9 mouse cellular contexts compared by ENCODE assay signal in the genomic region with DNA sequence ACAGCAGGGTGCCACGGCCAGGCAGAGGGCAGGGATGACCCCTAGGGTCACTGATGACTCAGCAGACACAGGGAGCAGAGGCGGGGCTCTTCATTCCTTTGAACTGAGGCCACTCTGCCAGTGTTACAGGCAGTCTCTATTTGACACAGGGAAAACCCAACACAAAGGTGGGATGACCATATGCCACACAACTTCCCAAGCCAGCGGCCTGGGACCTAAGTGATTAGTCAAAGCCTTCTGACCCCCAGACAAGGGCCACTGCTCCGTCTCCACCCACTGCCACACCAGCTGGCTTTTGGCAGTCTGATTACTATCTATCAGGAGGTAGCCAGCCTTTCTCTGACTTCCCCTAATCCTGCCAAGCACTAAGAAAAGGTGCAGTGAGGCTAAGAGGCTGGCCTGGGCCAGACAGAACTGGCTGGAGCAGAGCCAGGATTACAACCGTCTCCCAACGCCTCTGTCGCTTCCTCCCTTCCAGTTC. TPM values are rescaled to one million over a fixed set of nuclear protein-coding genes. Genes with fewer than 3 reads are reported as not detected.
DNase-seq lines count a peak whose midpoint lies in the region; ATAC-seq and TF ChIP-seq lines count a peak whose summit lies in the region.
"Had no signal": no experiment of that assay in that cellular context is flagged by ENCODE, and none has a peak within 500 bp of the region (broad histone marks: within the 10 kb centered on the region; RNA-seq: fewer than 3 reads in every experiment).

No protein-coding gene starts in this region.

- 25% methylated on average over 7 of the region's 7 CpGs for WGBS in heart, embryonic 12.5 days

- H3K9me3 ChIP-seq in heart, embryonic 12.5 days (replicated peaks): 0 out of 2 replicates have a peak, but pooled peaks cover 4% of the 10 kb centered on the region
- H3K9me3 ChIP-seq: midbrain, embryonic 12.5 days had no signal

- in situ Hi-C loops in Patski (cut with MboI; ENCODE audit: low pct_unique_long_range_greater_than_20kb): no loop called here

- H3K36me3 ChIP-seq in heart, embryonic 12.5 days: peaks cover 65% of the 10 kb centered on the region

- H3K27me3 ChIP-seq in Patski: no peaks in the 10 kb centered on the region
- no peaks in the 10 kb centered on the region for H3K27me3 ChIP-seq in heart, embryonic 12.5 days (replicated peaks)
- H3K27me3 ChIP-seq: midbrain, embryonic 12.5 days had no signal

- peak overlapping the region; percentile 66; the same call in 1 of the 2 replicates for H3K27ac ChIP-seq in layer of hippocampus, adult 2 months
- peak overlapping the region; percentile 78 for H3K27ac ChIP-seq in heart, embryonic 12.5 days (ENCODE audit: poor library complexity, severe bottlenecking)
- H3K27ac ChIP-seq: midbrain, embryonic 12.5 days had no signal

- TF ChIP-seq CTCF in layer of hippocampus, adult 2 months (conservative IDR thresholded peaks at IDR 0.05): no peak
- TF ChIP-seq CTCF in Patski (IDR thresholded peaks at IDR 0.05): no peak

- POLR2A ChIA-PET in Patski (lab: Charles Lee): interaction anchor here (0.9 kb wide), 1 partner anchor 48 kb away, joined by 3 read pairs; no protein-coding TSS in a partner anchor

- peak overlapping the region; percentile 21; the same call in 1 of the 2 replicates for H3K4me2 ChIP-seq in heart, embryonic 12.5 days
- H3K4me2 ChIP-seq: midbrain, embryonic 12.5 days had no signal

- CTCF ChIA-PET in Patski (lab: Charles Lee): interaction anchor here (1.1 kb wide), 1 partner anchor 32 kb away, joined by 3 read pairs; no protein-coding TSS in a partner anchor

- peak overlapping the region; percentile 56; the same call in 1 of the 2 replicates for H3K9ac ChIP-seq in heart, embryonic 12.5 days
- H3K9ac ChIP-seq: midbrain, embryonic 12.5 days had no signal

- no peak for DNase-seq in layer of hippocampus, adult 2 months (ENCODE audit: low spot score in 2 of 2)
- DNase-seq in layer of hippocampus, adult 18-20 months (ENCODE audit: low spot score in 2 of 2): no peak
- DNase-seq in Patski (ENCODE audit: low read depth, low spot score): peak; percentile 64
- peak; percentile 74 to 78 for DNase-seq in kidney, postnatal 25 days
- peak; percentile 60 for DNase-seq in skeletal muscle tissue, adult 2 months (ENCODE audit: low read depth, low spot score)
- no peak for DNase-seq in layer of hippocampus, postnatal 25 days (ENCODE audit: extremely low spot score in 1 of 2, low spot score in 1 of 2)
- DNase-seq in spleen, adult 12 weeks (ENCODE audit: low spot score): no peak

- H3K4me3 ChIP-seq in layer of hippocampus, adult 2 months: no peak overlapping the region
- H3K4me3 ChIP-seq in heart, embryonic 12.5 days: no peak overlapping the region
- H3K4me3 ChIP-seq: midbrain, embryonic 12.5 days had no signal

- H3K4me1 ChIP-seq in heart, embryonic 12.5 days (replicated peaks): peaks cover 93% of the 10 kb centered on the region

- peak; percentile 41 for ATAC-seq in Patski
- ATAC-seq in heart, embryonic 12.5 days (ENCODE audit: insufficient number of reproducible peaks, low FRiP score): no peak

RNA-seq across cellular contexts. Expression of gene Csnk1e, which starts 20.1 kb away (rescaled TPM):
- 100 to 1,000 TPM; 104 to 108 TPM for total RNA-seq in layer of hippocampus, adult 2 months (2021)
- 100 to 1,000 TPM in 1 of 2 experiments, 10 to 100 TPM in 1; 95.9 to 109 TPM for total RNA-seq in layer of hippocampus, adult 18-20 months (2021)
- polyA plus RNA-seq in Patski (2021): 128 TPM
- polyA plus RNA-seq in heart, embryonic 12.5 days (2016; fragmentation: Nextera tagmentation; extraction: Ambion mirVana): 103 and 111 TPM in 2 replicates
- 100 to 1,000 TPM; 110 to 121 TPM for total RNA-seq in layer of hippocampus, postnatal 25 days (2021)

RNA-seq across cellular contexts. Expression of gene Tmem184b, which starts 31.9 kb away (rescaled TPM):
- total RNA-seq in layer of hippocampus, adult 2 months (2021): 10 to 100 TPM; 53.6 to 56.0 TPM
- 10 to 100 TPM; 55.0 to 57.9 TPM for total RNA-seq in layer of hippocampus, adult 18-20 months (2021)
- 129 TPM for polyA plus RNA-seq in Patski (2021)
- polyA plus RNA-seq in heart, embryonic 12.5 days (2016; fragmentation: Nextera tagmentation; extraction: Ambion mirVana): 77.2 and 82.3 TPM in 2 replicates
- 10 to 100 TPM; 54.2 to 55.4 TPM for total RNA-seq in layer of hippocampus, postnatal 25 days (2021)

Comparison
In these comparisons a context has a peak if more than half of its experiments do, and no peak if none do; other contexts are left out.
1. DNase-seq: peak in Patski (single experiment), kidney, postnatal 25 days (2 of 2) and skeletal muscle tissue, adult 2 months (single experiment); none in layer of hippocampus, adult 2 months (0 of 2), layer of hippocampus, adult 18-20 months (0 of 2), layer of hippocampus, postnatal 25 days (0 of 2) and spleen, adult 12 weeks (single experiment).